Mouse (Mus musculus): ENCODE measurements at regions not wholly inside any gene's neighbourhood (a gene's known extent, or its start where the extent isn't known, plus 50 kb on each side); places are given as distances from the start of the nearest gene placed in this dataset.

- no peak for TF ChIP-seq HCFC1 (IDR thresholded peaks at IDR 0.05; ENCODE audit: borderline replicate concordance, insufficient read depth, low read length)
- TF ChIP-seq MAFK (IDR thresholded peaks at IDR 0.05; ENCODE audit: insufficient read depth, low read depth, low read length) = no peak
- TF ChIP-seq CHD2 (IDR thresholded peaks at IDR 0.05; ENCODE audit: low read depth, low read length) = no peak
- TF ChIP-seq ZC3H11A (IDR thresholded peaks at IDR 0.05; ENCODE audit: borderline replicate concordance, low read depth, low read length) = no peak
- no peak for TF ChIP-seq ZNF384 (IDR thresholded peaks at IDR 0.05; ENCODE audit: low read depth, low read length)
- Histone ChIP-seq H3K36me3 (ENCODE audit: control insufficient read depth, insufficient read depth, low read length, poor library complexity, severe bottlenecking) (no peaks in the 10 kb centered on the region), H3K9me3 (ENCODE audit: control insufficient read depth, insufficient read depth, low read depth, low read length) (no peaks in the 10 kb centered on the region), H3K4me3 (ENCODE audit: insufficient read depth in 1 of 2, low read depth in 1 of 2, low read length in 2 of 2, poor library complexity in 1 of 2, severe bottlenecking in 1 of 2) (no peak overlapping the region), H3K27ac (ENCODE audit: insufficient read depth, low read depth, low read length, poor library complexity, severe bottlenecking) (no peak overlapping the region), H3K9ac (ENCODE audit: insufficient read depth, low read depth, low read length, poor library complexity, severe bottlenecking) (no peak overlapping the region), H3K4me1 (ENCODE audit: control insufficient read depth in 2 of 2, insufficient read depth in 2 of 2, low read length in 2 of 2, poor library complexity in 1 of 2) (no peaks in the 10 kb centered on the region)
- no peak for DNase-seq (ENCODE audit: low read depth, low spot score)
- in situ Hi-C loops (cut with MboI; ENCODE audit: low sequenced_read_pairs in 2 of 2, unreplicated experiment in 2 of 2) = no loop called here
Measured at GRCm38 (mm10) chr4:35640866-35641265, 414.9 kb upstream of the C9orf72 start.

- TF ChIP-seq MAFK (IDR thresholded peaks at IDR 0.05; ENCODE audit: insufficient read depth, low read depth, low read length) (no peak), CHD2 (IDR thresholded peaks at IDR 0.05; ENCODE audit: low read depth, low read length) (no peak), ZNF384 (IDR thresholded peaks at IDR 0.05; ENCODE audit: low read depth, low read length) (no peak), ZC3H11A (IDR thresholded peaks at IDR 0.05; ENCODE audit: borderline replicate concordance, low read depth, low read length) (no peak), HCFC1 (IDR thresholded peaks at IDR 0.05; ENCODE audit: borderline replicate concordance, insufficient read depth, low read length) (no peak)
- H3K9me3 ChIP-seq (ENCODE audit: control insufficient read depth, insufficient read depth, low read depth, low read length) = no peaks in the 10 kb centered on the region
- in situ Hi-C loops (cut with MboI; ENCODE audit: low sequenced_read_pairs in 2 of 2, unreplicated experiment in 2 of 2) = no loop called here
- no peak overlapping the region for H3K4me3 ChIP-seq (ENCODE audit: insufficient read depth in 1 of 2, low read depth in 1 of 2, low read length in 2 of 2, poor library complexity in 1 of 2, severe bottlenecking in 1 of 2)
- H3K4me1 ChIP-seq (ENCODE audit: control insufficient read depth in 2 of 2, insufficient read depth in 2 of 2, low read length in 2 of 2, poor library complexity in 1 of 2) = no peaks in the 10 kb centered on the region
- no peaks in the 10 kb centered on the region for H3K36me3 ChIP-seq (ENCODE audit: control insufficient read depth, insufficient read depth, low read length, poor library complexity, severe bottlenecking)
- no peak for DNase-seq (ENCODE audit: low read depth, low spot score)
- no peak overlapping the region for H3K27ac ChIP-seq (ENCODE audit: insufficient read depth, low read depth, low read length, poor library complexity, severe bottlenecking)
- no peak overlapping the region for H3K9ac ChIP-seq (ENCODE audit: insufficient read depth, low read depth, low read length, poor library complexity, severe bottlenecking)
Measured at GRCm38 (mm10) chr4:35606200-35606599, 380.2 kb upstream of the C9orf72 start.

GRCm38 (mm10) chr4:35578086-35578485 lies 352.1 kb upstream of the C9orf72 start:
- Histone ChIP-seq H3K4me1 (ENCODE audit: control insufficient read depth in 2 of 2, insufficient read depth in 2 of 2, low read length in 2 of 2, poor library complexity in 1 of 2) (no peaks in the 10 kb centered on the region), H3K4me3 (ENCODE audit: insufficient read depth in 1 of 2, low read depth in 1 of 2, low read length in 2 of 2, poor library complexity in 1 of 2, severe bottlenecking in 1 of 2) (no peak overlapping the region), H3K9ac (ENCODE audit: insufficient read depth, low read depth, low read length, poor library complexity, severe bottlenecking) (no peak overlapping the region), H3K36me3 (ENCODE audit: control insufficient read depth, insufficient read depth, low read length, poor library complexity, severe bottlenecking) (no peaks in the 10 kb centered on the region), H3K27ac (ENCODE audit: insufficient read depth, low read depth, low read length, poor library complexity, severe bottlenecking) (no peak overlapping the region; the same call in 1 of the 2 replicates), H3K9me3 (ENCODE audit: control insufficient read depth, insufficient read depth, low read depth, low read length) (0 out of 2 replicates have a peak, but pooled peaks cover 3% of the 10 kb centered on the region)
- TF ChIP-seq MAFK (IDR thresholded peaks at IDR 0.05; ENCODE audit: insufficient read depth, low read depth, low read length) = no peak
- no peak for TF ChIP-seq CHD2 (IDR thresholded peaks at IDR 0.05; ENCODE audit: low read depth, low read length)
- no peak for TF ChIP-seq HCFC1 (IDR thresholded peaks at IDR 0.05; ENCODE audit: borderline replicate concordance, insufficient read depth, low read length)
- no peak for TF ChIP-seq ZNF384 (IDR thresholded peaks at IDR 0.05; ENCODE audit: low read depth, low read length)
- no peak for TF ChIP-seq ZC3H11A (IDR thresholded peaks at IDR 0.05; ENCODE audit: borderline replicate concordance, low read depth, low read length)
- in situ Hi-C loops (cut with MboI; ENCODE audit: low sequenced_read_pairs in 2 of 2, unreplicated experiment in 2 of 2) = no loop called here
- DNase-seq (ENCODE audit: low read depth, low spot score) = peak; percentile 28

- H3K9me3 ChIP-seq (ENCODE audit: control insufficient read depth, insufficient read depth, low read depth, low read length) = 0 out of 2 replicates have a peak, but pooled peaks cover 2% of the 10 kb centered on the region
- in situ Hi-C loops (cut with MboI; ENCODE audit: low sequenced_read_pairs in 2 of 2, unreplicated experiment in 2 of 2) = no loop called here
- H3K9ac ChIP-seq (ENCODE audit: insufficient read depth, low read depth, low read length, poor library complexity, severe bottlenecking) = no peak overlapping the region
- no peaks in the 10 kb centered on the region for H3K36me3 ChIP-seq (ENCODE audit: control insufficient read depth, insufficient read depth, low read length, poor library complexity, severe bottlenecking)
- DNase-seq (ENCODE audit: low read depth, low spot score) = no peak
- H3K27ac ChIP-seq (ENCODE audit: insufficient read depth, low read depth, low read length, poor library complexity, severe bottlenecking) = no peak overlapping the region
- TF ChIP-seq MAFK (IDR thresholded peaks at IDR 0.05; ENCODE audit: insufficient read depth, low read depth, low read length) = no peak
- TF ChIP-seq ZNF384 (IDR thresholded peaks at IDR 0.05; ENCODE audit: low read depth, low read length) = no peak
- H3K4me1 ChIP-seq (ENCODE audit: control insufficient read depth in 2 of 2, insufficient read depth in 2 of 2, low read length in 2 of 2, poor library complexity in 1 of 2) = no peaks in the 10 kb centered on the region
- H3K4me3 ChIP-seq (ENCODE audit: insufficient read depth in 1 of 2, low read depth in 1 of 2, low read length in 2 of 2, poor library complexity in 1 of 2, severe bottlenecking in 1 of 2) = no peak overlapping the region
Measured at GRCm38 (mm10) chr4:35575179-35575974, 349.4 kb upstream of the C9orf72 start.
